Mouse (Mus musculus) kidney, adult 8-10 months (tissue): ENCODE measurements around the gene Tbc1d30.
A peak's percentile ranks its signal among the peaks of the same experiment; 100 is the strongest.

Experiments used
- DNase-seq, 2 experiments: peaks; one replicate each; pipeline ENCODE4 v3.0.0; 2022

Gene Tbc1d30

GRCm38 (mm10) chr10:121351066-121351581, at the start of gene Tbc1d30:
Tbc1d30 (minus strand) TSS chr10:121351278.
- peak; percentile 67 to 75 for DNase-seq

- no peak for DNase-seq
Measured at GRCm38 (mm10) chr10:121398599-121398998, 47.5 kb upstream of the Tbc1d30 start.

- DNase-seq: peak; percentile 19 to 27
Measured at GRCm38 (mm10) chr10:121395542-121396176, 44.6 kb upstream of the Tbc1d30 start.

- peak in 1 of 2 experiments; percentile 16 for DNase-seq
Measured at GRCm38 (mm10) chr10:121394789-121395325, 43.8 kb upstream of the Tbc1d30 start.

- no peak for DNase-seq
Measured at GRCm38 (mm10) chr10:121394270-121394669, 43.2 kb upstream of the Tbc1d30 start.

- DNase-seq: no peak
Measured at GRCm38 (mm10) chr10:121391901-121392300, 40.8 kb upstream of the Tbc1d30 start.

- no peak for DNase-seq
Measured at GRCm38 (mm10) chr10:121390602-121391001, 39.5 kb upstream of the Tbc1d30 start.

- no peak for DNase-seq
Measured at GRCm38 (mm10) chr10:121386347-121386746, 35.3 kb upstream of the Tbc1d30 start.

- no peak for DNase-seq
Measured at GRCm38 (mm10) chr10:121385695-121386094, 34.6 kb upstream of the Tbc1d30 start.

GRCm38 (mm10) chr10:121384710-121385109, 33.6 kb upstream of the Tbc1d30 start:
- DNase-seq: peak; percentile 59 to 66

- no peak for DNase-seq
Measured at GRCm38 (mm10) chr10:121381280-121381679, 30.2 kb upstream of the Tbc1d30 start.

GRCm38 (mm10) chr10:121379387-121379786, 28.3 kb upstream of the Tbc1d30 start:
- no peak for DNase-seq

GRCm38 (mm10) chr10:121376530-121377271, 25.6 kb upstream of the Tbc1d30 start:
- DNase-seq: peak in 1 of 2 experiments; percentile 19

- no peak for DNase-seq
Measured at GRCm38 (mm10) chr10:121375649-121376493, 24.8 kb upstream of the Tbc1d30 start.

GRCm38 (mm10) chr10:121374693-121375620, 23.9 kb upstream of the Tbc1d30 start:
- DNase-seq: no peak

- no peak for DNase-seq
Measured at GRCm38 (mm10) chr10:121374013-121374412, 22.9 kb upstream of the Tbc1d30 start.

- DNase-seq: peak in 1 of 2 experiments; percentile 50
Measured at GRCm38 (mm10) chr10:121370777-121371176, 19.7 kb upstream of the Tbc1d30 start.

- peak; percentile 33 to 40 for DNase-seq
Measured at GRCm38 (mm10) chr10:121368783-121369465, 17.8 kb upstream of the Tbc1d30 start.

GRCm38 (mm10) chr10:121367780-121368179, 16.7 kb upstream of the Tbc1d30 start:
- no peak for DNase-seq

- DNase-seq: no peak
Measured at GRCm38 (mm10) chr10:121367271-121367670, 16.2 kb upstream of the Tbc1d30 start.

GRCm38 (mm10) chr10:121365781-121366272, 14.7 kb upstream of the Tbc1d30 start:
- peak; percentile 64 to 65 for DNase-seq
